Mouse (Mus musculus) limb, embryonic 13.5 days (tissue): Measurements from ENCODE around the gene Pck2. TPM values are rescaled to one million over a fixed set of nuclear protein-coding genes. Genes with fewer than 3 reads are reported as not detected.

Experiments used
- ATAC-seq: fragments of 200-750 bp; cut with Nextera tagmentation; 2 replicates; pipeline ENCODE4 v1.8.0; 2017; ENCODE audit warnings: low read depth, moderate number of reproducible peaks, moderate TSS enrichment; ENCODE audit not compliant: low FRiP score
- H3K27ac ChIP-seq: fragments of 300-500 bp; sonication (generic); 2 replicates; pipeline ENCODE4 v1.5.1; 2015; ENCODE audit warnings: inconsistent platforms, mild to moderate bottlenecking, moderate library complexity
- H3K27me3 ChIP-seq: fragments of 300-500 bp; sonication (generic); 2 replicates; pipeline ENCODE4 v1.6.1; 2015; ENCODE audit warnings: mild to moderate bottlenecking, inconsistent platforms
- H3K36me3 ChIP-seq: fragments of 300-500 bp; sonication (generic); 2 replicates; pipeline ENCODE4 v1.6.1; 2015; ENCODE audit warnings: inconsistent platforms, mild to moderate bottlenecking, moderate library complexity
- H3K4me1 ChIP-seq: fragments of 300-500 bp; sonication (generic); 2 replicates; pipeline ENCODE4 v1.6.1; 2015; ENCODE audit warnings: inconsistent platforms
- H3K4me2 ChIP-seq: fragments of 300-500 bp; sonication (generic); replicated peaks from 2 replicates; pipeline ENCODE4 v1.6.1; 2015; ENCODE audit warnings: inconsistent platforms, mild to moderate bottlenecking, moderate library complexity
- H3K4me3 ChIP-seq: fragments of 300-500 bp; sonication (generic); 2 replicates; pipeline ENCODE4 v1.5.1; 2015; ENCODE audit warnings: moderate library complexity, mild to moderate bottlenecking, inconsistent platforms
- H3K9ac ChIP-seq: fragments of 300-500 bp; sonication (generic); 2 replicates; pipeline ENCODE4 v1.6.1; 2015; ENCODE audit warnings: mild to moderate bottlenecking, inconsistent platforms
- H3K9me3 ChIP-seq: fragments of 300-500 bp; sonication (generic); 2 replicates; pipeline ENCODE4 v1.6.1; 2016; ENCODE audit warnings: inconsistent platforms
- WGBS: fragments of 180-500 bp; shearing (Covaris S2); methylation state at CpG from one replicate; pipeline ENCODE4 v1.1.7; 2015; 5-methylcytosine and 5-hydroxymethylcytosine counted together
- polyA plus RNA-seq: library from polyadenylated mRNA; unstranded; fragments of >200 nt; fragmentation: Nextera tagmentation; extraction: Ambion mirVana; gene quantifications from 2 replicates; pipeline ENCODE4 v1.2.1, GENCODE M21; 2015

The Pck2 gene
- polyA plus RNA-seq, 1 experiment from 2014 or later = 38.0 TPM

DNA sequence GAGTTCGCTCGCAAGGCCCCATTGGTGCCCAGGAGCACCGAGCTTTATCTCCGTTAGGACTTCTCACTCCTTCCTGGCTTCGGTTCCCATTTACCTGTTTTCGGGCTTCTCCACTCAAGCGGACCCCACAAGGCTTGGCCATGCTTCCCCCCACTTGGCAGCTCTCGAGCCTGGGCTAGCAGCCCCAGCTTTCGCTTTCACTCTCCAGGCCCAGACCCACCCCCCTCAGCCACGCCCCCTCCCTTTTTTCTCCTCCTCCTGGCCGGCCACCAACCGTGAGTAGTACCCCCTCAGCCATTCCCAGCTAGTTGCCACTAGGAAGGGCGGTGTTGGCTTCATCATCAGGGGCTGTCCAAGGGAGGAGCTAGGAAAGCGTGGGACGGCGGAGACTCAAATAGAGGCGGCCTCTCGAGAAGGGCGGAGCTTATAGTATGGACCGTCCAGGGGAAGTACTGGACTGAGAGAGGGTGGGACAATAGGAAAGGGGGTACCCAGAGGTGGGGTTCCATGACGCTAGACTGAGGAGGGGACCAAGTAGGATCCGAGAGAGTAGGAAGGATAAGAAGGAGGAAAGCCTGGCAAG lies 50.8 kb downstream of the Pck2 start, which contains the start of gene Psme2:
TSS of gene Psme2 (minus strand) at position 366 of the 583 bp plus-strand sequence.
- H3K27me3 ChIP-seq = no peaks in the 10 kb centered on the region
- ATAC-seq = peak; percentile 97
- peak within 1 kb of the TSS; percentile 97 for H3K4me3 ChIP-seq
- H3K9me3 ChIP-seq = no peaks in the 10 kb centered on the region
- peaks cover 44% of the 10 kb centered on the region for H3K36me3 ChIP-seq
- H3K27ac ChIP-seq = peak within 1 kb of the TSS; percentile 97
- H3K4me2 ChIP-seq = peak within 1 kb of the TSS; percentile 99
- WGBS = under 1% methylated on average over 22 of the region's 22 CpGs
- peak within 1 kb of the TSS; percentile 89 for H3K9ac ChIP-seq
- H3K4me1 ChIP-seq = peaks cover 29% of the 10 kb centered on the region

DNA sequence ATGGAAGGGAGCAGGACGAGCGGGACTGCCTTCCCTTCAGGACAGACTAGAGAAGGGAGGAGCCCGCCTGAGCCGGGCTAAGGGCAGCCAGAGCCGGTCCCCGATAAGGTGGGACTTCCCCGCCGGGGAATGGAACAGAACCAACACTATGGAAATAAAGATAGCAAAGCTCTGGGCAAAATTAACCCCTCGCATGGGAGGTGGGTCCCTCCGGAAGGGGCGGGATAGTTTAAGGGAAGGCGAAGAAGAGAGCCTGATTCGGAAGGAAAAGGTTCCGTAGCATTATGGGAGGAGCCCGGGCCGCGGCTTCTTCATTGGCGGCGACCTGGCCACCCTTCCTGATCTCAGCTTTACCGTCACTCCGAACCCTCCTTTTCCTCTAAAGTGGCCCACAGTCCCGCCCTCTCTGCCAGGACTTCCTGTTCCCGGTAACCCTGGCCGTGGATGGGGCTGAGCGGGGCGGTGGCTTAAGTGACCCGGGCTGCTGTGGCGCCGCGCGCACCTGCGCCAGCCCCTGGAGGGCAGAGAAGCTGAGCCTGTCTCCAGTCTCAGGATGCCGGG lies 51.3 kb downstream of the Pck2 start, which contains the start of gene Rnf31:
TSS of gene Rnf31 (plus strand) at position 378 of the 561 bp plus-strand sequence.
- H3K4me1 ChIP-seq = peaks cover 29% of the 10 kb centered on the region
- H3K27ac ChIP-seq = peak within 1 kb of the TSS; percentile 97
- H3K4me2 ChIP-seq = peak within 1 kb of the TSS; percentile 99
- no peaks in the 10 kb centered on the region for H3K9me3 ChIP-seq
- peaks cover 50% of the 10 kb centered on the region for H3K36me3 ChIP-seq
- peak within 1 kb of the TSS; percentile 97 for H3K4me3 ChIP-seq
- under 1% methylated on average over 33 of the region's 33 CpGs for WGBS
- no peaks in the 10 kb centered on the region for H3K27me3 ChIP-seq
- peak; percentile 89 for ATAC-seq
- peak within 1 kb of the TSS; percentile 89 for H3K9ac ChIP-seq

DNA sequence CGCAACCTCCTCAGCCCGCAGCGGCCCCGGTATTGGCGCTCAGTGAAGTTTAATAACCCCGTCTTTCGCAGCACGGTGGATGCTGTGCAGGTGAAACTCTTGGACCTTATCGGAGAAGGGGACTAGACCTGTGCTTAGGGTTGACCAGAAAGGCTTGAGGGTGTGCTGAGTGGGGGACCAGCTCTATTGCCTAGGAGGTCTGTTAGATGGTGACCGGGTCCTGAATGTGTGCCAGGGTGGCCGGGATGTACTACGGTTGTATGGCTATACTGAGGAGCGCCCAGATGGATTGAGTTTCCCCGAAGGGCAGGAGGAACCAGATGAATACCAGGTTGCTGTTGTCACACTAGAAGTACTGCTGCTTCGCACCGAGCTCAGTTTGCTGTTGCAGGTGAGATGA lies 52.2 kb downstream of the Pck2 start:
- Histone ChIP-seq H3K36me3 (peaks cover 55% of the 10 kb centered on the region), H3K27me3 (no peaks in the 10 kb centered on the region), H3K9me3 (no peaks in the 10 kb centered on the region), H3K4me2 (peak overlapping the region; percentile 99), H3K4me1 (peaks cover 29% of the 10 kb centered on the region), H3K27ac (peak overlapping the region; percentile 48; the same call in 1 of the 2 replicates), H3K9ac (peak overlapping the region; percentile 89), H3K4me3 (peak overlapping the region; percentile 97)
- 3% methylated on average over 16 of the region's 16 CpGs for WGBS
- no peak for ATAC-seq

DNA sequence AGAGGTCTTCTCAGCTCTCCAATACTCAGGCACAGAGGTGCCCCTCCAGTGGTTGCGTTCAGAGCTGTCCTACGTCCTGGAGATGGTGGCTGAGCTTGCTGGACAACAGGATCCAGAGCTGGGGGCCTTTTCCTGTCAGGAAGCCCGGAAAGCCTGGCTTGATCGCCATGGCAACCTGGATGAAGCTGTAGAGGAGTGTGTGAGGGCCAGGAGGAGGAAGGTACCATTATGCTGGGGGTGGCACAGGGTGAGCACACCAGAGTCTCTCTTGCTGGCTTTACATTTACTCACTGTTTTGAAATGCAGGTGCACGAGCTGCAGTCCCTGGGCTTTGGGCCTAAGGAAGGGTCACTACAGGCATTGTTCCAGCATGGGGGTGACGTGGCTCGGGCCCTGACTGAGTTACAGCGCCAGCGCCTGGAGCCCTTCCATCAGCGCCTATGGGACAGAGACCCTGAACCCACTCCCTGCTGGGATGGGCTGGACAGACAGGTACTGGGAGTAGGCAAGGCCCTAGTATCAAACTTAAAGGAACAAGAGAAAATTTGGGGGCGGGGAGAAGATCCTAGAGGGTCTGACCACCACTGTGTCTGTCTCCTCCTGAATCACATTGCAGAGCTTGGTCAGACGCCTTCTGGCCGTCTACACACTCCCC lies 56.1 kb downstream of the Pck2 start:
- Histone ChIP-seq H3K27ac (no peak overlapping the region), H3K9me3 (no peaks in the 10 kb centered on the region), H3K4me3 (no peak overlapping the region), H3K4me2 (no peak overlapping the region), H3K36me3 (peaks cover 68% of the 10 kb centered on the region), H3K9ac (no peak overlapping the region), H3K4me1 (peaks cover 19% of the 10 kb centered on the region), H3K27me3 (no peaks in the 10 kb centered on the region)
- WGBS = 83% methylated on average over 13 of the region's 13 CpGs
- ATAC-seq = no peak

DNA sequence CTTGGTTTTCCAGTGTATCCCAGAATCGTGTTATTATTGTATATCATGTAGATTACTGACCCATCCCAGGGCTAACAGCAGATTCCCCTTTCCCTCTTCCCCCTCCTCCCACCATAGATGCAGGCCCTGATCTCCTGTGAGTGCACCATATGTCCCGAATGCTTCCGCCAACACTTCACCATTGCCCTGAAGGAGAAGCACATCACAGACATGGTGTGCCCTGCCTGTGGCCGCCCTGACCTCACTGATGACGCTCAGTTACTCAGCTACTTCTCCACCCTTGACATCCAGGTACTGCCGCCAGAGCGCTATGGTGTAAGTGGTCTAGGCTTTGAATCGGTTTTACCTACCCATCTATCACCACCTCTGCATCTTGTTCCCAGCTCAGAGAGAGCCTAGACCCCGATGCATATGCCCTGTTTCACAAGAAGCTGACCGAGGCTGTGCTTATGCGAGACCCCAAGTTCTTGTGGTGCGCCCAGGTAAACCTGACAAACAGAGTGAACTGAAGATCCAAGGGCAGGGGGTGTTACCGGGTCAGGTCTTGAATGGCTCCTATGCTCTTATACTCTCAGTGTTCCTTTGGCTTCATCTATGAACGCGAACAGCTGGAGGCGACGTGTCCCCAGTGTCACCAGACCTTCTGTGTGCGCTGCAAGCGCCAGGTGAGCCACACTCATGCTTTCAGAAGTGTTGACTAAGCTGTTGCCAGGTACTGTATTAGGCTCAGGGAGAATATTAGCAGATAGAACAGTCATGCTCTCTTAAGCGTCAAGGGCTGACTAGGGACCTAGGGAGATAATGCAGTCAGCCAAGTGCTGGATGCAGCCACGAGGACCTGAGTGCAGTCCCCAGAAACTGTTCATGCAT lies 58.7 kb downstream of the Pck2 start:
- Histone ChIP-seq H3K27ac (no peak overlapping the region), H3K9ac (no peak overlapping the region), H3K4me2 (no peak overlapping the region), H3K4me3 (no peak overlapping the region), H3K27me3 (no peaks in the 10 kb centered on the region), H3K9me3 (no peaks in the 10 kb centered on the region), H3K4me1 (peaks cover 8% of the 10 kb centered on the region), H3K36me3 (peaks cover 90% of the 10 kb centered on the region)
- no peak for ATAC-seq
- WGBS = 93% methylated on average over 21 of the region's 21 CpGs

Other genes with a start within 250 kb of the Pck2 start
- gene Dhrs4, start 61.5 kb upstream of the Pck2 start, polyA plus RNA-seq = 87.4 and 89.1 TPM in 2 replicates
- gene Carmil3, start 49.6 kb upstream of the Pck2 start, polyA plus RNA-seq = 2.7 and 3.3 TPM in 2 replicates
- gene Cpne6, start 29.8 kb upstream of the Pck2 start, polyA plus RNA-seq = 0.32 and 0.78 TPM in 2 replicates
- not detected in 2 replicates for gene Nrl, start 15.3 kb upstream of the Pck2 start, polyA plus RNA-seq
- gene Dcaf11, start 19.7 kb downstream of the Pck2 start, polyA plus RNA-seq = 55.9 and 58.7 TPM in 2 replicates
- gene A730061H03Rik, start 20.1 kb downstream of the Pck2 start, polyA plus RNA-seq = 0.74 TPM in 1 of 2 replicates, not detected in the other
- 22.5 and 25.5 TPM in 2 replicates for gene Fitm1, start 35.4 kb downstream of the Pck2 start, polyA plus RNA-seq
- gene Psme1, start 37.9 kb downstream of the Pck2 start, polyA plus RNA-seq = 145 and 150 TPM in 2 replicates
- 4.9 and 5.0 TPM in 2 replicates for gene Emc9, start 45.0 kb downstream of the Pck2 start, polyA plus RNA-seq
- 251 and 280 TPM in 2 replicates for gene Psme2, start 50.8 kb downstream of the Pck2 start, polyA plus RNA-seq
- 22.5 and 23.2 TPM in 2 replicates for gene Rnf31, start 51.4 kb downstream of the Pck2 start, polyA plus RNA-seq
- gene Irf9, start 63.3 kb downstream of the Pck2 start, polyA plus RNA-seq = 11.2 and 11.4 TPM in 2 replicates
- gene Rec8, start 77.8 kb downstream of the Pck2 start, polyA plus RNA-seq = 6.1 and 7.0 TPM in 2 replicates
- gene Ipo4, start 95.7 kb downstream of the Pck2 start, polyA plus RNA-seq = 107 and 113 TPM in 2 replicates
- gene Gm49378, start 97.6 kb downstream of the Pck2 start, polyA plus RNA-seq = 1.3 and 1.9 TPM in 2 replicates
- gene Tm9sf1, start 103.5 kb downstream of the Pck2 start, polyA plus RNA-seq = 108 and 113 TPM in 2 replicates
- gene Tssk4, start 109.9 kb downstream of the Pck2 start, polyA plus RNA-seq = 0.91 and 1.0 TPM in 2 replicates
- gene Mdp1, start 120.2 kb downstream of the Pck2 start, polyA plus RNA-seq = 68.7 and 69.5 TPM in 2 replicates
- 70.2 and 72.7 TPM in 2 replicates for gene Gmpr2, start 131.7 kb downstream of the Pck2 start, polyA plus RNA-seq
- gene Nedd8, start 131.9 kb downstream of the Pck2 start, polyA plus RNA-seq = 606 and 624 TPM in 2 replicates
- gene Tinf2, start 141.6 kb downstream of the Pck2 start, polyA plus RNA-seq = 43.4 and 44.0 TPM in 2 replicates
- gene Tgm1, start 173.7 kb downstream of the Pck2 start, polyA plus RNA-seq = 5.0 and 5.7 TPM in 2 replicates
- gene Rabggta, start 182.0 kb downstream of the Pck2 start, polyA plus RNA-seq = 24.8 and 26.2 TPM in 2 replicates
- gene Dhrs1, start 205.4 kb downstream of the Pck2 start, polyA plus RNA-seq = 78.1 and 89.9 TPM in 2 replicates
- gene Nop9, start 205.4 kb downstream of the Pck2 start, polyA plus RNA-seq = 41.8 and 42.8 TPM in 2 replicates
- 0.45 and 0.72 TPM in 2 replicates for gene Cideb, start 218.2 kb downstream of the Pck2 start, polyA plus RNA-seq
- 0.36 and 0.64 TPM in 2 replicates for gene Ltb4r2, start 221.2 kb downstream of the Pck2 start, polyA plus RNA-seq
- gene Ltb4r1, start 225.7 kb downstream of the Pck2 start, polyA plus RNA-seq = 0.45 and 0.51 TPM in 2 replicates
- 20.9 and 25.6 TPM in 2 replicates for gene Adcy4, start 243.8 kb downstream of the Pck2 start, polyA plus RNA-seq
- 31.0 and 37.1 TPM in 2 replicates for gene Ripk3, start 248.6 kb downstream of the Pck2 start, polyA plus RNA-seq